Mouse (Mus musculus): Measurements from ENCODE around the gene Adam20.
"Not testable (repeated sequence)": the region's sequence is repeated elsewhere in the genome, so short reads cannot be mapped to it uniquely, and the experiment has no call there.

Adam20 gene

GRCm38 (mm10) chr8:40792973-40793372 lies at the start of gene Adam20:
Gene Adam20 (plus strand): TSS chr8:40793273.
- DNase-seq (ENCODE audit: low spot score), result not testable (repeated sequence)

GRCm38 (mm10) chr8:40751908-40752307 lies 41.2 kb upstream of the Adam20 start, which contains the start of gene Adam25:
Gene Adam25 (plus strand): TSS chr8:40752208.
- DNase-seq (ENCODE audit: low spot score), result not testable (repeated sequence)

GRCm38 (mm10) chr8:40783320-40783719 lies 9.8 kb upstream of the Adam20 start:
- no peak for DNase-seq (ENCODE audit: low spot score)

GRCm38 (mm10) chr8:40803379-40804079 lies 10.5 kb downstream of the Adam20 start:
- DNase-seq (ENCODE audit: low spot score), result no peak

Measured in retina, embryonic 14.5 days (tissue).